Mouse (Mus musculus) midbrain, postnatal 0 days (tissue): ENCODE measurements around the gene Sprr4. TPM values are rescaled to one million over a fixed set of nuclear protein-coding genes. Genes with fewer than 3 reads are reported as not detected.

Experiments
- ATAC-seq: fragments of 200-750 bp; cut with Nextera tagmentation; 2 replicates; pipeline ENCODE4 v1.8.0; 2017; ENCODE audit warnings: moderate number of reproducible peaks, mild to moderate bottlenecking, moderate TSS enrichment, moderate library complexity; ENCODE audit not compliant: low FRiP score
- DNase-seq: peaks from one replicate; pipeline ENCODE4 v3.0.0-alpha.2; 2015; ENCODE audit warnings: low spot score
- H3K27ac ChIP-seq: fragments of 300-500 bp; sonication (generic); 2 replicates; pipeline ENCODE4 v1.5.1; 2014; ENCODE audit warnings: low read depth, mild to moderate bottlenecking, low read length, mixed read lengths
- H3K27me3 ChIP-seq: fragments of 300-500 bp; sonication (generic); 2 replicates; pipeline ENCODE4 v1.6.1; 2014; ENCODE audit warnings: low read length, control low read depth, mixed read lengths; ENCODE audit not compliant: insufficient read depth
- H3K36me3 ChIP-seq: fragments of 300-500 bp; sonication (generic); 2 replicates; pipeline ENCODE4 v1.6.1; 2014; ENCODE audit warnings: low read length, control low read depth, mixed read lengths; ENCODE audit not compliant: insufficient read depth
- H3K4me1 ChIP-seq: fragments of 300-500 bp; sonication (generic); 2 replicates; pipeline ENCODE4 v1.6.1; 2014; ENCODE audit warnings: mild to moderate bottlenecking, control low read depth, antibody characterized with exemption, low read length, mixed read lengths; ENCODE audit not compliant: insufficient read depth
- H3K4me2 ChIP-seq: fragments of 300-500 bp; sonication (generic); 2 replicates; pipeline ENCODE4 v1.6.1; 2014; ENCODE audit warnings: low read depth, mild to moderate bottlenecking, low read length, mixed read lengths; ENCODE audit not compliant: poor library complexity, severe bottlenecking
- H3K4me3 ChIP-seq: fragments of 300-500 bp; sonication (generic); 2 replicates; pipeline ENCODE4 v1.5.1; 2014; ENCODE audit warnings: low read depth, mild to moderate bottlenecking, low read length, moderate library complexity
- H3K9ac ChIP-seq: fragments of 300-500 bp; sonication (generic); replicated peaks from 2 replicates; pipeline ENCODE4 v1.6.1; 2014; ENCODE audit warnings: mild to moderate bottlenecking, low read length, moderate library complexity, mixed read lengths; ENCODE audit not compliant: poor library complexity, severe bottlenecking
- H3K9me3 ChIP-seq: fragments of 300-500 bp; sonication (generic); 2 replicates; pipeline ENCODE4 v1.6.1; 2016; ENCODE audit warnings: low read length, control low read depth
- CTCF ChIP-seq: IDR thresholded peaks from 2 replicates; pipeline ENCODE4 v1.5.1; 2016; ENCODE audit warnings: antibody characterized with exemption, mild to moderate bottlenecking
- WGBS: fragments of 180-500 bp; shearing (Covaris S2); extraction: QIAGEN DNeasy Blood & Tissue Kit; methylation state at CpG from one replicate; pipeline ENCODE4 v1.1.7; 2014; 5-methylcytosine and 5-hydroxymethylcytosine counted together
- polyA plus RNA-seq: library from polyadenylated mRNA; unstranded; fragments of >200 nt; fragmentation: Nextera tagmentation; extraction: Ambion mirVana; gene quantifications from 2 replicates; pipeline ENCODE4 v1.2.1, GENCODE M21; 2015
- total RNA-seq: library from RNA; depleted of rRNA; stranded (reverse); fragments of >200 nt; gene quantifications from 2 replicates; pipeline ENCODE4 v1.2.3, GENCODE M21; 2014; rRNA removed

Gene Sprr4
- total and polyA plus RNA-seq, 2 experiments from 2014 or later, result not detected

GRCm38 (mm10) chr3:92455151-92455550 lies 45.1 kb downstream of the Sprr4 start:
- DNase-seq, result no peak
- Histone ChIP-seq H3K4me2 (no peak overlapping the region), H3K4me1 (no peaks in the 10 kb centered on the region), H3K9me3 (no peaks in the 10 kb centered on the region), H3K4me3 (no peak overlapping the region), H3K9ac (no peak overlapping the region), H3K27me3 (no peaks in the 10 kb centered on the region), H3K27ac (no peak overlapping the region), H3K36me3 (no peaks in the 10 kb centered on the region)
- WGBS, result 85% methylated on average over 5 of the region's 5 CpGs
- ATAC-seq, result no peak
- no peak for TF ChIP-seq CTCF

Other genes with a start within 250 kb of the Sprr4 start
- not detected in 2 replicates for gene Sprr2a3, start 215.1 kb downstream of the Sprr4 start, total RNA-seq
- not detected in 2 replicates for gene Sprr2a3, start 215.1 kb downstream of the Sprr4 start, polyA plus RNA-seq
- gene Sprr2b, start 183.9 kb downstream of the Sprr4 start, total RNA-seq, result not detected in 2 replicates
- gene Sprr2b, start 183.9 kb downstream of the Sprr4 start, polyA plus RNA-seq, result not detected in 2 replicates
- gene Sprr2d, start 161.4 kb downstream of the Sprr4 start, total RNA-seq, result not detected in 2 replicates
- gene Sprr2d, start 161.4 kb downstream of the Sprr4 start, polyA plus RNA-seq, result not detected in 2 replicates
- not detected in 2 replicates for gene Sprr2e, start 148.3 kb downstream of the Sprr4 start, total RNA-seq
- not detected in 2 replicates for gene Sprr2e, start 148.3 kb downstream of the Sprr4 start, polyA plus RNA-seq
- not detected in 2 replicates for gene Sprr2f, start 135.3 kb downstream of the Sprr4 start, total RNA-seq
- not detected in 2 replicates for gene Sprr2f, start 135.3 kb downstream of the Sprr4 start, polyA plus RNA-seq
- gene Sprr2h, start 114.8 kb downstream of the Sprr4 start, total RNA-seq, result not detected in 2 replicates
- not detected in 2 replicates for gene Sprr2h, start 114.8 kb downstream of the Sprr4 start, polyA plus RNA-seq
- gene Sprr2i, start 92.5 kb downstream of the Sprr4 start, total RNA-seq, result not detected in 2 replicates
- not detected in 2 replicates for gene Sprr2i, start 92.5 kb downstream of the Sprr4 start, polyA plus RNA-seq
- not detected in 2 replicates for gene Sprr2j-ps, start 82.4 kb downstream of the Sprr4 start, total RNA-seq
- gene Sprr2j-ps, start 82.4 kb downstream of the Sprr4 start, polyA plus RNA-seq, result not detected in 2 replicates
- 5.0 and 7.8 TPM in 2 replicates for gene Gm9774, start 71.1 kb downstream of the Sprr4 start, total RNA-seq
- 9.5 and 11.4 TPM in 2 replicates for gene Gm9774, start 71.1 kb downstream of the Sprr4 start, polyA plus RNA-seq
- gene Sprr2k, start 67.9 kb downstream of the Sprr4 start, total RNA-seq, result not detected in 2 replicates
- gene Sprr2k, start 67.9 kb downstream of the Sprr4 start, polyA plus RNA-seq, result not detected in 2 replicates
- gene Sprr1b, start 61.7 kb downstream of the Sprr4 start, total RNA-seq, result not detected in 2 replicates
- not detected in 2 replicates for gene Sprr1b, start 61.7 kb downstream of the Sprr4 start, polyA plus RNA-seq
- gene Sprr3, start 41.8 kb downstream of the Sprr4 start, total RNA-seq, result not detected in 2 replicates
- gene Sprr3, start 41.8 kb downstream of the Sprr4 start, polyA plus RNA-seq, result not detected in 2 replicates
- gene Sprr1a, start 14.6 kb downstream of the Sprr4 start, total RNA-seq, result not detected in 2 replicates
- gene Sprr1a, start 14.6 kb downstream of the Sprr4 start, polyA plus RNA-seq, result not detected in 2 replicates
- not detected in 2 replicates for gene 2310046K23Rik, start 34.0 kb upstream of the Sprr4 start, total RNA-seq
- gene 2310046K23Rik, start 34.0 kb upstream of the Sprr4 start, polyA plus RNA-seq, result not detected in 2 replicates
- 0.82 TPM in 1 of 2 replicates, not detected in the other for gene Ivl, start 73.2 kb upstream of the Sprr4 start, total RNA-seq
- not detected in 2 replicates for gene Ivl, start 73.2 kb upstream of the Sprr4 start, polyA plus RNA-seq
- not detected in 2 replicates for gene Smcp, start 88.5 kb upstream of the Sprr4 start, total RNA-seq
- gene Smcp, start 88.5 kb upstream of the Sprr4 start, polyA plus RNA-seq, result not detected in 2 replicates
- not detected in 2 replicates for gene 2210017I01Rik, start 107.0 kb upstream of the Sprr4 start, total RNA-seq
- not detected in 2 replicates for gene 2210017I01Rik, start 107.0 kb upstream of the Sprr4 start, polyA plus RNA-seq
- gene Lce6a, start 121.2 kb upstream of the Sprr4 start, total RNA-seq, result not detected in 2 replicates
- not detected in 2 replicates for gene Lce6a, start 121.2 kb upstream of the Sprr4 start, polyA plus RNA-seq
- gene Lce1a1, start 147.8 kb upstream of the Sprr4 start, total RNA-seq, result 0.99 TPM in 1 of 2 replicates, not detected in the other
- not detected in 2 replicates for gene Lce1a1, start 147.8 kb upstream of the Sprr4 start, polyA plus RNA-seq
- gene Lce1b, start 156.4 kb upstream of the Sprr4 start, total RNA-seq, result 2.7 TPM in 1 of 2 replicates, not detected in the other
- gene Lce1b, start 156.4 kb upstream of the Sprr4 start, polyA plus RNA-seq, result not detected in 2 replicates
- gene Lce1a2, start 169.8 kb upstream of the Sprr4 start, total RNA-seq, result not detected in 2 replicates
- gene Lce1a2, start 169.8 kb upstream of the Sprr4 start, polyA plus RNA-seq, result not detected in 2 replicates
- gene Lce1c, start 178.8 kb upstream of the Sprr4 start, total RNA-seq, result 4.8 TPM in 1 of 2 replicates, not detected in the other
- not detected in 2 replicates for gene Lce1c, start 178.8 kb upstream of the Sprr4 start, polyA plus RNA-seq
- 1.4 TPM in 1 of 2 replicates, not detected in the other for gene Lce1d, start 186.7 kb upstream of the Sprr4 start, total RNA-seq
- gene Lce1d, start 186.7 kb upstream of the Sprr4 start, polyA plus RNA-seq, result not detected in 2 replicates
- gene Lce1e, start 208.6 kb upstream of the Sprr4 start, total RNA-seq, result not detected in 2 replicates
- not detected in 2 replicates for gene Lce1e, start 208.6 kb upstream of the Sprr4 start, polyA plus RNA-seq
- not detected in 2 replicates for gene Lce1f, start 219.9 kb upstream of the Sprr4 start, total RNA-seq
- not detected in 2 replicates for gene Lce1f, start 219.9 kb upstream of the Sprr4 start, polyA plus RNA-seq
- not detected in 2 replicates for gene Gm38119, start 238.6 kb upstream of the Sprr4 start, total RNA-seq
- gene Gm38119, start 238.6 kb upstream of the Sprr4 start, polyA plus RNA-seq, result not detected in 2 replicates